Mouse (Mus musculus) lung, adult 2 months (tissue): Measurements from ENCODE around the gene Ppa1. TPM values are rescaled to one million over a fixed set of nuclear protein-coding genes. Genes with fewer than 3 reads are reported as not detected.

ENCODE experiments used
- DNase-seq: peaks from one replicate; pipeline ENCODE4 v3.0.0; 2022
- H3K4me1 ChIP-seq: fragments of 200-500 bp; 2 replicates; pipeline ENCODE4 v1.6.1; 2011; ENCODE audit warnings: low read length; ENCODE audit not compliant: control insufficient read depth, insufficient read depth
- H3K4me3 ChIP-seq: fragments of 200-500 bp; replicated peaks from 2 replicates; pipeline ENCODE3; 2011; ENCODE audit warnings: low read depth, mild to moderate bottlenecking, control low read depth, low read length; ENCODE audit errors: extremely low read depth
- CTCF ChIP-seq: fragments of 200-500 bp; IDR thresholded peaks from 2 replicates; pipeline ENCODE4 v1.5.1; 2011; ENCODE audit warnings: mild to moderate bottlenecking, low read length, control low read depth; ENCODE audit not compliant: insufficient read depth
- POLR2A ChIP-seq: fragments of 200-500 bp; IDR thresholded peaks from 2 replicates; pipeline ENCODE4 v1.6.1; 2011; ENCODE audit warnings: low read depth, mild to moderate bottlenecking, control low read depth, low read length, borderline replicate concordance; ENCODE audit errors: extremely low read depth
- WGBS: fragments of 180-500 bp; shearing (Covaris S2); methylation state at CpG from one replicate; pipeline ENCODE4 v1.1.7; 2018; 5-methylcytosine and 5-hydroxymethylcytosine counted together
- polyA plus RNA-seq: library from polyadenylated mRNA; depleted of rRNA; stranded (reverse); fragments of >200 nt; gene quantifications from 2 replicates; pipeline ENCODE4 v1.2.3, GENCODE M21; 2012

Gene Ppa1
- polyA plus RNA-seq, 1 experiment, result 12.8 TPM

DNA sequence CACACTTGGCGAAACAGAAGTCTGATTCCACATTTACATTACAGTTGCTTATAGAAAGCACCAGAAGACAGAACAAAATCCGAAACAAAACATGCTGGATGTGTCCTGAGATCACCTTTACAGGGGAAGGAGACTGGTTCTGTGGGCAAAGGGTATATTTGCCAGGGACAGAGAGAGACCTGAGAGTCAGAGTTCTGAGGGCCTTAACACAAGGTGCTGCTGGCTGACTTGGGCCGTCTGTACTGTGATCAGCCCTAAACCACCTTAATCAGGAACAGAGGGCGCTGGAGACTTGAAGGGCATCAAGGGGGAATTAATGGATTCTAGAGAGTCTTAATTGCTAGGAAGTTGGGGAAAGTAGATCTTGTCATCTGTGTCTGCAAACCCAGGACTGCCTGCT is 45.2 kb downstream of the Ppa1 start:
- no peak for TF ChIP-seq CTCF
- Histone ChIP-seq H3K4me3 (no peak overlapping the region), H3K4me1 (peaks cover 9% of the 10 kb centered on the region)
- 75% methylated on average over 4 of the region's 4 CpGs for WGBS
- DNase-seq, result no peak

DNA sequence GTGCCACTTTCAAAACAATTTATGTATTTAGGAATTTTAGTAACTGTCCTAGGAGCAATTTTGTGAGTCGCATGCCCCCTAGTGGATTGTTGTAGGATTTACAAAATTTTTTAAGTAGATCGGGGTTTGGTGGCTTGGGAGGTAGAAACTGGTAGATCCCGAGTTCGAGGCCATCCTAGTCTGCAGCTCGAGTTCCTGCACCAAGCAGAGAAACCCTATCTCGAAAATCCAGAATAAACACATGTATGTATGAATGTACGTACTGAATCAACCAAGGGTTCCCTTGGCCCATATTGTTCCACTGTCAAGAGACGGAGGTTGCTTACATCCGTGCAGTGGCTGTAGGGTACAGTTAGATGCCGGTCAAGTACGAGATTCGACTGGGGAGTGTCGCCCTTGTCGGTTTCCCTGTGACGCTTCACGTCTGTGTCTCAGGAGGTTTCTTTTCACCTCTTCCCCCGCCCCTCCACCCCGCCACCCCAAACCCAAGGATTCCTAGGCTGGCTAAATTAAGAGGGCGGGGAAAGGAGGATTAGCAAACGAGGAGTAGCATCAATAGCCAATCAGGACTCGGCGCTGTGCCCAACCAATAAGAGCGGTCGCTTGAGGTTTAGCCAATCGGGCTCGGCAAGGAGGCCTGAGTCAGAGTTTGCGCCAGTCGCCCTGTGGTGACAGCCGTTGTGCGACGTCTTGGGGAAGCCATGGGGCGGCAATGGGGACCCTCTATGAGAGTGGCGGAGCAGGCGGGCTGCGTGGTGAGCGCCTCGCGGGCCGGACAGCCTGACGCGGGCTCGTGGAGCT is 46.7 kb downstream of the Ppa1 start, which contains the start of gene Tysnd1:
TSS of gene Tysnd1 (plus strand) at position 645 of the 801 bp plus-strand sequence.
- H3K4me3 ChIP-seq, result peak within 1 kb of the TSS; percentile 92
- DNase-seq, result peak; percentile 92
- WGBS, result under 1% methylated on average over 42 of the region's 42 CpGs
- TF ChIP-seq CTCF (no peak), POLR2A (peak; percentile 78; the same call in 1 of the 2 replicates)
- peaks cover 9% of the 10 kb centered on the region for H3K4me1 ChIP-seq

DNA sequence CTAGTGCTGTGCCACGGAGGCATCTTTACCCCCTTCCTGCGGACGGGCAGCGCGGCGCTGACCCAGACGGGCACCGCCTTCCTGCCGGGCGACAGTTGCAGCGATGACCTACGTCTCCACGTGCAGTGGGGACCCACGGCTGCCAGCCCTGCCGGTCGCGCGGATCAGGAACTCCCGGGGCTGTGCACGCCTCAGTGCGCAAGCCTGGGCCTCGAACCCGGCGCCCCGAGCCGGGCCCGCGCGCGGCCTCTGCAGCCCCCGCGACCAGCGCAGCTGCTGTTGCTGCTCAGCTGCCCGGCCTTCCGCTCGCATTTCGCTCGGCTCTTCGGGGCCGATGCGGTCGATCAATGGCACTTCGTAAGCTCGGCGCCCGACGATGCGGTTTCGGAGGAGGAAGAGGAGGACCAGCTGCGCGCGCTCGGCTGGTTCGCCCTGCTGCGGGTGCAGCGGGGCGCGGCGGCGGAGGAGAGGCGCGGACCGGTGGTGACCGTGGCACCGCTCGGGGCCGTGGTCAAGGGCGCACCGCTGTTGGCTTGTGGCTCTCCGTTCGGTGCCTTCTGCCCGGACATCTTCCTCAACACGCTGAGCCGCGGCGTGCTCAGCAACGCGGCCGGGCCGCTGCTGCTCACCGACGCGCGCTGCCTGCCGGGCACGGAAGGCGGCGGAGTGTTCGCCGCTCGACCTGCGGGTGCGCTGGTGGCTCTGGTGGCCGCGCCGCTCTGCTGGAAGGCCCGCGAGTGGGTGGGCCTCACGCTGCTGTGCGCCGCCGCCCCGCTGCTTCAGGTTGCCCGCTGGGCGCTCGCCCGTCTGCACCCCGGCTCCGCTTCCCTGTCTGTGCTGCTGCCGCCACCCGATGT is 47.6 kb downstream of the Ppa1 start:
- peaks cover 9% of the 10 kb centered on the region for H3K4me1 ChIP-seq
- H3K4me3 ChIP-seq, result peak overlapping the region; percentile 92
- TF ChIP-seq CTCF, result no peak
- no peak for TF ChIP-seq POLR2A
- 1% methylated on average over 111 of the region's 111 CpGs for WGBS
- peak; percentile 29 for DNase-seq

DNA sequence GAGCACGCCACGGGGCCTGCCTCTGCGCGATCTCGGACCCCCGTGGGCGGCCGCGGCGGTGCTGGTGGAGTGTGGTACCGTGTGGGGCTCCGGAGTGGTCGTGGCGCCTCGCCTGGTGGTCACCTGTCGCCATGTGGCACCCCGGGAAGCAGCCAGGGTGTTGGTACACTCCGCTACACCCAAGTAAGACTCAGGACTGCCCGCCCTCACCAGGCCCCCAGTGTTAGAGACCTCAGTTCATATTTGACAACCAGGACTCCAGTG is 48.1 kb downstream of the Ppa1 start:
- H3K4me1 ChIP-seq, result peaks cover 9% of the 10 kb centered on the region
- peak overlapping the region; percentile 92 for H3K4me3 ChIP-seq
- TF ChIP-seq CTCF (no peak), POLR2A (no peak)
- no peak for DNase-seq
- WGBS, result 14% methylated on average over 19 of the region's 19 CpGs

DNA sequence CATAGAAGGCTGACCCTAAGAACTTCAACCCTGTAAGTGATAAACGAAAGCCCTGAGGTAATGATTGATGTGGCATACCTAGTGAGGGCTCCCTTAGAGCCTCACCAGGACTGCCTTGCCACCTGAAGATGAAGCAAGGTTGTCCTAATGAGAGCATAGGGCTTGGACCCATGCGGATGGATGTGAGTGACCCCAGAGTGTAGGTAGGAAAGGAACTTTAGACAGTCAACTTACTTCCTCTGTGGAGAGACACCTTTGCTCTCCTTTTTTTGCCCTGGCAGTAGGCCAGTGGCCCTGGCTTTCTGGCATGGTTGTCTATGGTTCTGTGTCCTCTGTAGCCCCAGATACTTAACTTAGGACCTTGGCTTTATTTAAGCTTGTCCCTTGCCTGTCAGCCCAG is 48.7 kb downstream of the Ppa1 start:
- DNase-seq, result no peak
- Histone ChIP-seq H3K4me1 (peaks cover 9% of the 10 kb centered on the region), H3K4me3 (no peak overlapping the region)
- WGBS, result 76% methylated on average over 2 of the region's 2 CpGs
- no peak for TF ChIP-seq POLR2A
- no peak for TF ChIP-seq CTCF

DNA sequence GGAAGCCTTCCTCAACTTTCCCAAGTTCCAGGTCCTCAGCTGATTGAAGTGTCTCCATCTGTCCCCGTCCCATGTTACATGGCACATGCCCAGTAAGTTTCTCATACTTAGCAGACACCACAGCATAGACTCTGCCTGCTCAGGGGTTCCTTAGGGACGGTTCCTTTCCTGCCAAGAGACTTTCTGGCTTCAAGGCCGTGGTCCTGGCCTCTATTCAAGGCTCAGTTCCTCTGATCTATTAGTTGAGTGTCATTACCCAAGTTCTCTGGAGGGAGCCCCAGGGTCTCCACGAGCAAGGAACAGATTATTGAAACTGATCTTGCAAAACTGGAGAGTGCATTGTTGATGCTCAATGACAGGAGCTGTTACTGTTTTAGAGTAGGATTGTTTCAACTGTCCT is 56.3 kb downstream of the Ppa1 start:
- no peak overlapping the region for H3K4me3 ChIP-seq
- WGBS, result 67% methylated on average over 4 of the region's 4 CpGs
- H3K4me1 ChIP-seq, result no peaks in the 10 kb centered on the region
- no peak for TF ChIP-seq CTCF
- no peak for TF ChIP-seq POLR2A
- no peak for DNase-seq

DNA sequence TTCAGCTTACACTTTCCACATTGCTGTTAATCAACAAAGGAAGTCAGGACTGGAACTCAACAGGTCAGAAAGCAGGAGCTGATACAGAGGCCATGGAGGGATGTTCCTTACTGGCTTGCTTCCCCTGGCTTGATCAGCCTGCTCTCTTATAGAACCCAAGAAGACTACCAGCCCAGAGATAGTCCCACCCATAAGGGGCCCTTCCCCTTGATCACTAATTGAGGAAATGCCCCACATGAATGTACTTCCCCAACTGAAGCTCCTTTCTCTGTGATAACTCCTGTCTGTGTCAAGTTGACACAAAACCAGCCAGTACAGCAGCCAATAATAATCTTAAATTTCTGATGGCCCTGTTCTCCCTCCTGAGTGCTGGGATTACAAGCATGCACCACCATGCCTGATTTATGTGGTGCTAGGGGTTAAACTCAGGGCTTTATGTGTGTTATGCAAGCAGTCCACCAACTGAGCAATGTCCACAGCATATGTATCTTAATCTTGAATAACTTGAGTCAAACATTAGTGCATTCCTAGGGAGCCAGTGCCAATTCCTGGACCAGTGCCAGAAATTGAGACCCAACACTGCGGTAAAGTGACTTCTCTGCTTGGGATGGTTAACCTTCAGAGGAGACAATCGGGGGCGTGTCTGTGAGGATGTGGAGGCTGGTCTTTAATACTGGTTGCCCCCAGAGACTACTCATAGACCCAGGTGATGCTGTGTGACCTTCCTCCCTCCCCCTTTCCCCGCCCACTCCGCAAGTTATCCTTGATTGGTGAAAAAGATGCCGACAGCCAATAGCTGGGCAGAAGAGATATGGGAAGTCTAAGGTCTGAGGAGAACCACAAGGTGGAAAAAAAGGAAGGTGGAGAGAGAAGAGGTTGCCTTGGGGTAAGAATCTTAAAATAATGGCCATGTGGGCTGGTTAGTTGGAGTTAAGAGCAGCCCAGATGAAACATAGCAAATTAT is 58.3 kb downstream of the Ppa1 start:
- no peaks in the 10 kb centered on the region for H3K4me1 ChIP-seq
- no peak for DNase-seq
- WGBS, result 62% methylated on average over 6 of the region's 6 CpGs
- no peak overlapping the region for H3K4me3 ChIP-seq
- TF ChIP-seq CTCF, result no peak
- no peak for TF ChIP-seq POLR2A

DNA sequence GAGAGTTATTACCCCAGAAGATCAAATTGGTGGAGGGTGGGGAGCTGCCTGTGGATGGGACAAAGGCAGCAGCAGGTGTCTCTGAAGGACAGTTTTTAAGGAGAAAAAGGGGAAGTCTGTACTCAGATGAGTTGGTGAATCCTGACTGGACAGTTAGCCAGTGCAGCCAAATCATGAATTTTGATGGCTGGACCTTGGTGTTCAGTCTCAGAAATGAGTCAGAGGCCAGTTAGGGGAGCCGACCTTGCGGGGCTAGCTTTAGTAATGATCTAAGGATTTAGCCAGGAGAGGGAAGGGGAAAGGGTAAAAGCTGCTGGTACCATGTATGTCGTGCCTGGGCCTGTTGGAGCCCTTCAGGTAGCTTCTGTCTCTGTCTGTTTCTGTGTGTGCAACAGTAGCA is 65.2 kb downstream of the Ppa1 start:
- no peak for DNase-seq
- 82% methylated on average over 3 of the region's 3 CpGs for WGBS
- no peak for TF ChIP-seq CTCF
- TF ChIP-seq POLR2A, result no peak
- Histone ChIP-seq H3K4me3 (no peak overlapping the region), H3K4me1 (peaks cover 3% of the 10 kb centered on the region; the same call in 1 of the 2 replicates)

DNA sequence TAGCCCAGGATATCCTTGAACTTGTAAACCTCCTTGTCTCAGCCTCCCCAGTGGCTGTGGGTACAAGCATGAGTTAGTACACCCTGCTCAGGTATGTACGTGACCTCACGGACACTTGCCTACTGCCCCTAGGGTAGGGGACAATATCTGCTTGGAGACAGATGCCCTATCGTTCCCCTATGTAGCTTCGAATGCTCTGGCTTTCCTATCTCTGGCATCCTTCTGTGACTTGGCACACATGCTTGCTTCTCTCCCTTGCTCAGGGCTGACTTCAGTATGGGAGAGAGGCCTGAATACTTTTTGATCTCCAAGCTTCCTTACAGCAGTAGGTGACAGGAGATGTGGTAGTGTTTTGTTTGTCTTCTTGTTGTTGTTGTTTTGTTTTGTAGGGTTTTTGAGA is 65.8 kb downstream of the Ppa1 start:
- H3K4me1 ChIP-seq, result peaks cover 3% of the 10 kb centered on the region; the same call in 1 of the 2 replicates
- DNase-seq, result no peak
- no peak overlapping the region for H3K4me3 ChIP-seq
- TF ChIP-seq CTCF (no peak), POLR2A (no peak)
- WGBS, result 95% methylated on average over 4 of the region's 4 CpGs
